In genomic region chr10:84392723-84393081, GRCm38 (mm10) we compare ENCODE assay signal across 9 mouse cellular contexts. TPM values are rescaled to one million over a fixed set of nuclear protein-coding genes. Genes with fewer than 3 reads are reported as not detected.
DNase-seq lines count a peak whose midpoint lies in the region; ATAC-seq and TF ChIP-seq lines count a peak whose summit lies in the region.
"Had no signal": no experiment of that assay in that cellular context is flagged by ENCODE, and none has a peak within 500 bp of the region (broad histone marks: within the 10 kb centered on the region; RNA-seq: fewer than 3 reads in every experiment).

No protein-coding gene starts in this region.

- no peak for ATAC-seq in forebrain, embryonic 15.5 days (replicated peaks)
- ATAC-seq in midbrain, embryonic 15.5 days (replicated peaks), result peak; percentile 28; the same call in 1 of the 2 replicates
- no peak for ATAC-seq in activated CD4-positive, CD25-positive, alpha-beta regulatory T cell, adult 4 months

- peaks cover 77% of the 10 kb centered on the region for H3K4me1 ChIP-seq in forebrain, embryonic 15.5 days
- H3K4me1 ChIP-seq in midbrain, embryonic 15.5 days, result peaks cover 41% of the 10 kb centered on the region

- H3K36me3 ChIP-seq in forebrain, embryonic 15.5 days, result 0 out of 2 replicates have a peak, but pooled peaks cover 4% of the 10 kb centered on the region
- H3K36me3 ChIP-seq in midbrain, embryonic 15.5 days (replicated peaks), result no peaks in the 10 kb centered on the region

- H3K27ac ChIP-seq in layer of hippocampus, adult 2 months, result peak overlapping the region; percentile 83
- H3K27ac ChIP-seq in forebrain, embryonic 15.5 days (replicated peaks), result peak overlapping the region; percentile 69
- H3K27ac ChIP-seq in midbrain, embryonic 15.5 days, result peak overlapping the region; percentile 36; the same call in 1 of the 2 replicates

- no peak for TF ChIP-seq CTCF in layer of hippocampus, adult 2 months (conservative IDR thresholded peaks at IDR 0.05)

- 49% methylated on average over 3 of the region's 3 CpGs for WGBS in forebrain, embryonic 15.5 days
- 53% methylated on average over 3 of the region's 3 CpGs for WGBS in midbrain, embryonic 15.5 days

- no peak for DNase-seq in layer of hippocampus, adult 2 months (ENCODE audit: low spot score in 2 of 2)
- no peak for DNase-seq in layer of hippocampus, adult 9-10 months (ENCODE audit: low spot score)
- DNase-seq in embryo, embryonic 11 days, result peak; percentile 25
- DNase-seq in adrenal gland, adult 2 months, result no peak
- DNase-seq in frontal cortex, postnatal 36 days (ENCODE audit: low spot score in 2 of 2), result no peak

- H3K4me3 ChIP-seq in layer of hippocampus, adult 2 months, result no peak overlapping the region; the same call in 1 of the 2 replicates
- no peak overlapping the region for H3K4me3 ChIP-seq in forebrain, embryonic 15.5 days
- no peak overlapping the region for H3K4me3 ChIP-seq in midbrain, embryonic 15.5 days
- H3K4me3 ChIP-seq: erythroblast, embryonic 14.5 days had no signal

- no peaks in the 10 kb centered on the region for H3K9me3 ChIP-seq in forebrain, embryonic 15.5 days
- no peaks in the 10 kb centered on the region for H3K9me3 ChIP-seq in midbrain, embryonic 15.5 days

- no peak overlapping the region for H3K9ac ChIP-seq in forebrain, embryonic 15.5 days (replicated peaks)
- H3K9ac ChIP-seq in midbrain, embryonic 15.5 days, result no peak overlapping the region

- H3K27me3 ChIP-seq in forebrain, embryonic 15.5 days, result no peaks in the 10 kb centered on the region
- no peaks in the 10 kb centered on the region for H3K27me3 ChIP-seq in midbrain, embryonic 15.5 days (replicated peaks)

- H3K4me2 ChIP-seq in forebrain, embryonic 15.5 days (replicated peaks), result no peak overlapping the region
- H3K4me2 ChIP-seq in midbrain, embryonic 15.5 days, result no peak overlapping the region

RNA-seq across cellular contexts. Expression of gene Nuak1, which starts 47.7 kb away (rescaled TPM):
- 10 to 100 TPM; 47.9 to 51.4 TPM for total RNA-seq in layer of hippocampus, adult 2 months (2021)
- 11.6 and 12.6 TPM in 2 replicates for polyA plus RNA-seq in forebrain, embryonic 15.5 days (2015; fragmentation: Nextera tagmentation; extraction: Ambion mirVana)
- 5.0 and 6.4 TPM in 2 replicates for polyA plus RNA-seq in midbrain, embryonic 15.5 days (2015; fragmentation: Nextera tagmentation; extraction: Ambion mirVana)
- not detected for polyA plus RNA-seq in activated CD4-positive, CD25-positive, alpha-beta regulatory T cell, adult 4 months (2017; shearing (Covaris generic))
- total RNA-seq in adrenal gland, adult 2 months (2021), result 10 to 100 TPM in 1 of 2 experiments, 1 to 10 TPM in 1; 6.6 to 12.2 TPM
- 4.4 and 4.7 TPM in 2 replicates for polyA plus RNA-seq in adrenal gland, adult 2 months (2012; rRNA removed)
